In genomic region chr12:92189022-92189421, GRCm38 (mm10) we compare ENCODE assay signal across 22 mouse cellular contexts.
"Had no signal": no experiment of that assay in that cellular context is flagged by ENCODE, and none has a peak within 500 bp of the region (broad histone marks: within the 10 kb centered on the region; RNA-seq: fewer than 3 reads in every experiment).

No protein-coding gene starts in this region.

- ATAC-seq: hindbrain, embryonic 16.5 days; hindbrain, postnatal 0 days; inflammation-experienced regulatory T-cells, adult 6 months; intestine, embryonic 15.5 days; intestine, embryonic 16.5 days; intestine, postnatal 0 days had no signal

- DNase-seq: heart, postnatal 10 days; heart, postnatal 14 days; heart, postnatal 36 days; heart, postnatal 4 days; kidney, adult 11 months; kidney, adult 18-20 months; kidney, adult 2 months; kidney, adult 8-10 months; kidney, adult 9 months; kidney, postnatal 10 days; kidney, postnatal 14 days; kidney, postnatal 25 days; kidney, postnatal 36 days; kidney, postnatal 4 days; layer of hippocampus, adult 9-11 months; layer of hippocampus, postnatal 36 days had no signal
